Mouse (Mus musculus) ES-E14 (cell line): ENCODE measurements at regions not wholly inside any gene's neighbourhood (a gene's known extent, or its start where the extent isn't known, plus 50 kb on each side); places are given as distances from the start of the nearest gene placed in this dataset.
A peak's percentile ranks its signal among the peaks of the same experiment; 100 is the strongest.

ENCODE experiments used
- DNase-seq: peaks from one replicate; pipeline ENCODE4 v3.0.0-alpha.2; 2013; ENCODE audit warnings: low read depth, low spot score
- H3K27ac ChIP-seq: 2 replicates; pipeline ENCODE4 v1.5.1; 2012; ENCODE audit warnings: low read depth, mild to moderate bottlenecking, low read length, moderate library complexity, mixed read lengths; ENCODE audit not compliant: poor library complexity, insufficient read depth, severe bottlenecking
- H3K36me3 ChIP-seq: 2 replicates; pipeline ENCODE4 v1.6.1; 2012; ENCODE audit warnings: mild to moderate bottlenecking, low read length, moderate library complexity, mixed read lengths; ENCODE audit not compliant: control insufficient read depth, poor library complexity, insufficient read depth, severe bottlenecking
- H3K4me1 ChIP-seq, 2 experiments: fragments of 150-350 bp in 1 of 2; sonication (generic) in 1 of 2; 2 replicates each; pipeline ENCODE4 v1.6.1; 2012; ENCODE audit warnings: low read length in 2 of 2, mild to moderate bottlenecking in 1 of 2, mixed read lengths in 1 of 2; ENCODE audit not compliant: control insufficient read depth in 2 of 2, insufficient read depth in 2 of 2, poor library complexity in 1 of 2
- H3K4me3 ChIP-seq, 2 experiments: fragments of 150-350 bp in 1 of 2; sonication (generic) in 1 of 2; 2 replicates each; pipeline ENCODE4 v1.5.1; 2012; ENCODE audit warnings: low read length in 2 of 2, low read depth in 1 of 2, mild to moderate bottlenecking in 1 of 2, mixed read lengths in 1 of 2; ENCODE audit not compliant: insufficient read depth in 1 of 2, poor library complexity in 1 of 2, severe bottlenecking in 1 of 2
- H3K9ac ChIP-seq: 2 replicates; pipeline ENCODE4 v1.6.1; 2012; ENCODE audit warnings: low read depth, mild to moderate bottlenecking, low read length, mixed read lengths; ENCODE audit not compliant: poor library complexity, insufficient read depth, severe bottlenecking
- H3K9me3 ChIP-seq: fragments of 150-350 bp; sonication (generic); 2 replicates; pipeline ENCODE4 v1.6.1; 2012; ENCODE audit warnings: low read depth, mild to moderate bottlenecking, low read length; ENCODE audit not compliant: control insufficient read depth, insufficient read depth
- CHD2 ChIP-seq: IDR thresholded peaks from 2 replicates; pipeline ENCODE4 v1.6.1; 2014; ENCODE audit warnings: mild to moderate bottlenecking, low read depth, low read length, inconsistent platforms
- HCFC1 ChIP-seq: IDR thresholded peaks from 2 replicates; pipeline ENCODE4 v1.6.1; 2012; ENCODE audit warnings: low read length, inconsistent platforms, borderline replicate concordance; ENCODE audit not compliant: insufficient read depth
- MAFK ChIP-seq: IDR thresholded peaks from 2 replicates; pipeline ENCODE4 v1.6.1; 2014; ENCODE audit warnings: mild to moderate bottlenecking, low read depth, low read length, inconsistent platforms; ENCODE audit not compliant: insufficient read depth
- ZC3H11A ChIP-seq: IDR thresholded peaks from 2 replicates; pipeline ENCODE4 v1.6.1; 2012; ENCODE audit warnings: low read depth, mild to moderate bottlenecking, inconsistent platforms, low read length, borderline replicate concordance
- ZNF384 ChIP-seq: IDR thresholded peaks from 2 replicates; pipeline ENCODE4 v1.6.1; 2012; ENCODE audit warnings: low read depth, low read length, inconsistent platforms
- in situ Hi-C, 2 experiments: fragments of 600-800 bp; cut with MboI; formaldehyde crosslinking; loops; one replicate each; pipeline ENCODE4 v1.15.1; 2025; ENCODE audit warnings: low sequenced_read_pairs in 2 of 2, inconsistent platforms in 1 of 2; ENCODE audit not compliant: unreplicated experiment in 2 of 2

GRCm38 (mm10) chr14:114821098-114821594, 270.9 kb upstream of the Gpc5 start:
- Histone ChIP-seq H3K27ac (no peak overlapping the region), H3K4me1 (no peaks in the 10 kb centered on the region), H3K4me3 (no peak overlapping the region), H3K9ac (no peak overlapping the region), H3K9me3 (no peaks in the 10 kb centered on the region), H3K36me3 (no peaks in the 10 kb centered on the region)
- DNase-seq = no peak
- in situ Hi-C loops = no loop called here
- no peak for TF ChIP-seq MAFK
- no peak for TF ChIP-seq CHD2
- TF ChIP-seq ZC3H11A = no peak
- no peak for TF ChIP-seq HCFC1
- no peak for TF ChIP-seq ZNF384

DNA sequence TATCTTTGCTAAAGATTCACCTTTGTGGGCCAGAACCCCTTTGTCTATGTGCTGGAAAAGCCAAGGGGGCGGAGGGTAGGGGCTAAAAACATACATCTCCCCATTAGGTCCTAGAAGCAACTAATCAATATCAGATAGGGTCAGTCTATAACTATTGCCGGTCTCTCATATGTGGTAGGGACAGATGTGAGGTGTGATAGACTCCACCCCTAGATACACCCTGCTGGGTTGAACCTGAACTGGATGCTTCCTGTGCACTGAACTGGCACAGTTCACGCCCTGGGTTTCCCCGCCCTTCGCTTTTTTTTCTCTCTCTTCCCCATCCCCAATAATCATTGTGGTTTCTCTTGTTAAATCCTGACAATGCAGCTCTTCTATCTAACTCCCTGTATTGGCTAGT, 270.3 kb upstream of the Gpc5 start:
- TF ChIP-seq ZNF384 = no peak
- TF ChIP-seq MAFK = no peak
- no peak for TF ChIP-seq ZC3H11A
- TF ChIP-seq CHD2 = no peak
- no peak for TF ChIP-seq HCFC1
- Histone ChIP-seq H3K9me3 (no peaks in the 10 kb centered on the region), H3K27ac (no peak overlapping the region), H3K4me1 (no peaks in the 10 kb centered on the region), H3K4me3 (no peak overlapping the region), H3K36me3 (no peaks in the 10 kb centered on the region), H3K9ac (no peak overlapping the region)
- in situ Hi-C loops = no loop called here
- no peak for DNase-seq

- Histone ChIP-seq H3K9me3 (no peaks in the 10 kb centered on the region), H3K36me3 (no peaks in the 10 kb centered on the region), H3K9ac (no peak overlapping the region), H3K4me1 (no peaks in the 10 kb centered on the region), H3K27ac (no peak overlapping the region), H3K4me3 (no peak overlapping the region)
- in situ Hi-C loops = no loop called here
- no peak for DNase-seq
- TF ChIP-seq CHD2 (no peak), HCFC1 (no peak), ZC3H11A (no peak), MAFK (no peak), ZNF384 (no peak)
Measured at GRCm38 (mm10) chr14:114826662-114827321, 265.2 kb upstream of the Gpc5 start.

GRCm38 (mm10) chr14:114829310-114829709, 262.7 kb upstream of the Gpc5 start:
- H3K27ac ChIP-seq = no peak overlapping the region
- in situ Hi-C loops = no loop called here
- TF ChIP-seq ZNF384 (no peak), HCFC1 (no peak), MAFK (no peak), ZC3H11A (no peak), CHD2 (no peak)
- no peak for DNase-seq
- no peaks in the 10 kb centered on the region for H3K4me1 ChIP-seq
- H3K9ac ChIP-seq = no peak overlapping the region
- no peaks in the 10 kb centered on the region for H3K36me3 ChIP-seq
- no peaks in the 10 kb centered on the region for H3K9me3 ChIP-seq
- H3K4me3 ChIP-seq = no peak overlapping the region

- no peak overlapping the region for H3K27ac ChIP-seq
- DNase-seq = peak; percentile 35
Measured at GRCm38 (mm10) chr14:114832987-114833386, 259.0 kb upstream of the Gpc5 start.

More at GRCm38 (mm10) chr14:114832987-114833386, 259.0 kb upstream of the Gpc5 start:
- no peaks in the 10 kb centered on the region for H3K36me3 ChIP-seq
- H3K4me3 ChIP-seq = no peak overlapping the region
- TF ChIP-seq HCFC1 = no peak
- TF ChIP-seq MAFK = no peak
- no peak for TF ChIP-seq ZC3H11A
- no peak for TF ChIP-seq ZNF384
- no peak for TF ChIP-seq CHD2
- H3K9ac ChIP-seq = no peak overlapping the region
- in situ Hi-C loops = no loop called here
- H3K9me3 ChIP-seq = no peaks in the 10 kb centered on the region
- H3K4me1 ChIP-seq = no peaks in the 10 kb centered on the region
